Mouse (Mus musculus): ENCODE data around the gene Celf5.

- TF ChIP-seq GATA1 (IDR thresholded peaks at IDR 0.05; ENCODE audit: low read length) (no peak), TAL1 (IDR thresholded peaks at IDR 0.05; ENCODE audit: low read length) (no peak)
Measured at GRCm38 (mm10) chr10:81460471-81460870, 22.0 kb downstream of the Celf5 start.

Data from erythroblast, embryonic 14.5 days (primary cell).